Mouse (Mus musculus) CH12.LX (cell line): ENCODE results near the gene Gm5244. TPM values are rescaled to one million over a fixed set of nuclear protein-coding genes. Genes with fewer than 3 reads are reported as not detected.

Experiments
- DNase-seq: peaks from one replicate; pipeline ENCODE4 v3.0.0-alpha.2; 2013; ENCODE audit errors: extremely low read depth
- H3K27ac ChIP-seq: 2 replicates; pipeline ENCODE4 v1.5.1; 2012; ENCODE audit warnings: low read depth, mild to moderate bottlenecking, control low read depth, moderate library complexity; ENCODE audit not compliant: insufficient read depth
- H3K27me3 ChIP-seq: replicated peaks from 2 replicates; pipeline ENCODE3; 2012; ENCODE audit warnings: inconsistent platforms
- H3K36me3 ChIP-seq, 2 experiments: replicated peaks in 1 of 2; 2 replicates each; pipeline versions ENCODE3 to v1.6.1; 2012; ENCODE audit warnings: inconsistent platforms in 1 of 2, low read length in 1 of 2, mild to moderate bottlenecking in 1 of 2, mixed read lengths in 1 of 2, moderate library complexity in 1 of 2; ENCODE audit not compliant: control insufficient read depth in 1 of 2, insufficient read depth in 1 of 2
- H3K4me1 ChIP-seq, 2 experiments: 2 replicates each; pipeline ENCODE4 v1.6.1; 2012; ENCODE audit warnings: inconsistent platforms in 1 of 2, moderate library complexity in 1 of 2; ENCODE audit not compliant: insufficient read depth in 2 of 2, control insufficient read depth in 1 of 2
- H3K4me2 ChIP-seq: 2 replicates; pipeline ENCODE4 v1.6.1; 2012; ENCODE audit warnings: low read depth, mild to moderate bottlenecking, control low read depth; ENCODE audit not compliant: poor library complexity, insufficient read depth, severe bottlenecking
- H3K4me3 ChIP-seq, 3 experiments: fragments of 150-350 bp in 1 of 3; sonication (generic) in 1 of 3; replicated peaks in 1 of 3; 2 replicates each; pipeline versions ENCODE3 to v1.5.1; 2011 to 2012; ENCODE audit warnings: low read depth in 2 of 3, low read length in 2 of 3, mild to moderate bottlenecking in 2 of 3, moderate library complexity in 2 of 3, control low read depth in 1 of 3, improper control_type of control experiment in 1 of 3, inconsistent platforms in 1 of 3, mixed read lengths in 1 of 3; ENCODE audit not compliant: poor library complexity in 1 of 3
- H3K79me2 ChIP-seq: replicated peaks from 2 replicates; pipeline ENCODE4 v1.6.1; 2012; ENCODE audit warnings: mild to moderate bottlenecking, moderate library complexity; ENCODE audit not compliant: control insufficient read depth, poor library complexity, insufficient read depth, severe bottlenecking; ENCODE audit errors: extremely low read depth
- H3K9ac ChIP-seq: 2 replicates; pipeline ENCODE4 v1.6.1; 2012; ENCODE audit warnings: low read depth, mild to moderate bottlenecking, control low read depth, moderate library complexity; ENCODE audit not compliant: insufficient read depth
- H3K9me3 ChIP-seq: replicated peaks from 2 replicates; pipeline ENCODE3; 2012; ENCODE audit warnings: low read length, inconsistent platforms, mixed read lengths
- BHLHE40 ChIP-seq: IDR thresholded peaks from 2 replicates; pipeline ENCODE4 v1.6.1; 2011; ENCODE audit warnings: mild to moderate bottlenecking, low read depth, low read length, improper control_type of control experiment
- CHD1 ChIP-seq: IDR thresholded peaks from 2 replicates; pipeline ENCODE4 v1.6.1; 2012; ENCODE audit warnings: low read depth, low read length, improper control_type of control experiment, inconsistent platforms
- CHD2 ChIP-seq: IDR thresholded peaks from 2 replicates; pipeline ENCODE4 v1.6.1; 2011; ENCODE audit warnings: low read length, improper control_type of control experiment
- CTCF ChIP-seq, 2 experiments: IDR thresholded peaks in 1 of 2; conservative IDR thresholded peaks in 1 of 2; 2 replicates each; pipeline ENCODE4 v1.5.1; 2011 to 2012; ENCODE audit warnings: low read depth in 2 of 2, low read length in 2 of 2, improper control_type of control experiment in 1 of 2, inconsistent platforms in 1 of 2, mild to moderate bottlenecking in 1 of 2, moderate library complexity in 1 of 2
- E2F4 ChIP-seq: IDR thresholded peaks from 2 replicates; pipeline ENCODE4 v1.6.1; 2011; ENCODE audit warnings: low read depth, low read length, improper control_type of control experiment; ENCODE audit not compliant: insufficient replicate concordance
- ELF1 ChIP-seq: IDR thresholded peaks from 2 replicates; pipeline ENCODE4 v1.6.1; 2014; ENCODE audit warnings: low read depth, mild to moderate bottlenecking, inconsistent platforms, low read length, improper control_type of control experiment
- ETS1 ChIP-seq: conservative IDR thresholded peaks from 2 replicates; pipeline ENCODE4 v1.6.1; 2012; ENCODE audit warnings: low read depth, mild to moderate bottlenecking, inconsistent platforms, low read length, improper control_type of control experiment, moderate library complexity
- GABPA ChIP-seq: IDR thresholded peaks from 2 replicates; pipeline ENCODE4 v1.6.1; 2012; ENCODE audit warnings: low read depth, low read length, improper control_type of control experiment, inconsistent platforms; ENCODE audit not compliant: insufficient replicate concordance
- IRF4 ChIP-seq: IDR thresholded peaks from 2 replicates; pipeline ENCODE4 v1.6.1; 2014; ENCODE audit warnings: low read depth, mild to moderate bottlenecking, inconsistent platforms, low read length, improper control_type of control experiment
- JUND ChIP-seq: conservative IDR thresholded peaks from 2 replicates; pipeline ENCODE4 v1.6.1; 2011; ENCODE audit warnings: low read depth, low read length, improper control_type of control experiment
- KAT2A ChIP-seq: IDR thresholded peaks from 2 replicates; pipeline ENCODE4 v1.6.1; 2012; ENCODE audit warnings: low read length, improper control_type of control experiment, inconsistent platforms; ENCODE audit not compliant: insufficient replicate concordance
- MAFK ChIP-seq: IDR thresholded peaks from 2 replicates; pipeline ENCODE4 v1.6.1; 2011; ENCODE audit warnings: low read length, improper control_type of control experiment; ENCODE audit not compliant: insufficient replicate concordance
- MAZ ChIP-seq: IDR thresholded peaks from 2 replicates; pipeline ENCODE4 v1.6.1; 2012; ENCODE audit warnings: low read depth, mild to moderate bottlenecking, inconsistent platforms, low read length, improper control_type of control experiment, moderate library complexity
- MEF2A ChIP-seq: IDR thresholded peaks from 2 replicates; pipeline ENCODE4 v1.6.1; 2014; ENCODE audit warnings: low read depth, mild to moderate bottlenecking, inconsistent platforms, low read length, improper control_type of control experiment, borderline replicate concordance
- MXI1 ChIP-seq: IDR thresholded peaks from 2 replicates; pipeline ENCODE4 v1.6.1; 2011; ENCODE audit warnings: mild to moderate bottlenecking, low read depth, low read length, improper control_type of control experiment
- NELFE ChIP-seq: IDR thresholded peaks from 2 replicates; pipeline ENCODE4 v1.6.1; 2011; ENCODE audit warnings: low read depth, low read length, improper control_type of control experiment
- PAX5 ChIP-seq: IDR thresholded peaks from 2 replicates; pipeline ENCODE4 v1.6.1; 2012; ENCODE audit warnings: low read length, inconsistent platforms, mixed read lengths
- POLR2A ChIP-seq: IDR thresholded peaks from 2 replicates; pipeline ENCODE4 v1.6.1; 2011; ENCODE audit warnings: low read depth, mild to moderate bottlenecking, improper control_type of control experiment, low read length
- POLR2AphosphoS2 ChIP-seq: IDR thresholded peaks from 2 replicates; pipeline ENCODE4 v1.6.1; 2011; ENCODE audit warnings: low read depth, low read length, improper control_type of control experiment
- RCOR1 ChIP-seq: conservative IDR thresholded peaks from 2 replicates; pipeline ENCODE4 v1.6.1; 2012; ENCODE audit warnings: low read depth, mild to moderate bottlenecking, inconsistent platforms, low read length, improper control_type of control experiment
- TBP ChIP-seq: conservative IDR thresholded peaks from 2 replicates; pipeline ENCODE4 v1.6.1; 2011; ENCODE audit warnings: low read depth, low read length, improper control_type of control experiment
- UBTF ChIP-seq: IDR thresholded peaks from 2 replicates; pipeline ENCODE4 v1.6.1; 2012; ENCODE audit warnings: low read depth, mild to moderate bottlenecking, inconsistent platforms, low read length, improper control_type of control experiment, moderate library complexity
- USF2 ChIP-seq: conservative IDR thresholded peaks from 2 replicates; pipeline ENCODE4 v1.6.1; 2011; ENCODE audit warnings: low read depth, low read length, improper control_type of control experiment
- ZC3H11A ChIP-seq: IDR thresholded peaks from 2 replicates; pipeline ENCODE4 v1.6.1; 2012; ENCODE audit warnings: low read depth, mild to moderate bottlenecking, inconsistent platforms, low read length, improper control_type of control experiment
- ZMIZ1 ChIP-seq: IDR thresholded peaks from 2 replicates; pipeline ENCODE4 v1.6.1; 2012; ENCODE audit warnings: low read depth, mild to moderate bottlenecking, inconsistent platforms, low read length, improper control_type of control experiment
- ZNF384 ChIP-seq: IDR thresholded peaks from 2 replicates; pipeline ENCODE4 v1.6.1; 2012; ENCODE audit warnings: low read depth, low read length, improper control_type of control experiment, inconsistent platforms
- dilution Hi-C: fragments of 300-500 bp; cut with MboI; formaldehyde crosslinking; loops from 2 replicates; pipeline ENCODE4 v1.14.3; 2020; ENCODE audit warnings: low sequenced_read_pairs; ENCODE audit not compliant: extremely low pct_unique_long_range_greater_than_20kb, extremely low pct_ligation_motif_present
- in situ Hi-C: fragments of 300-500 bp; cut with MboI; formaldehyde crosslinking; loops from 3 replicates; pipeline ENCODE4 v1.14.3; 2019; ENCODE audit warnings: low sequenced_read_pairs, low pct_ligation_motif_present, low pct_unique_long_range_greater_than_20kb, mixed read lengths
- polyA plus RNA-seq: library from polyadenylated mRNA; unstranded; fragments of >175 nt; gene quantifications from 2 replicates; pipeline ENCODE4 v1.2.1, GENCODE M21; 2012; ENCODE audit warnings: low read depth; ENCODE audit not compliant: insufficient read length
- total RNA-seq, 2 experiments: library from RNA; depleted of rRNA; stranded (reverse); fragments of 300-350 nt in 1 of 2; fragments of >200 nt in 1 of 2; gene quantifications; 2 replicates each; pipeline ENCODE4 v1.2.3; 2012 to 2014

The Gm5244 gene
- total and polyA plus RNA-seq, 3 experiments = not detected

- in situ Hi-C loops = no loop called here
- no peak for DNase-seq
- H3K79me2 ChIP-seq = no peaks in the 10 kb centered on the region
- TF ChIP-seq JUND = no peak
- TF ChIP-seq CTCF (conservative IDR thresholded peaks at IDR 0.05 in 1 of 2, IDR thresholded peaks at IDR 0.05 in 1 of 2; ENCODE audit: low read depth in 2 of 2, low read length in 2 of 2) = no peak
- TF ChIP-seq POLR2A = no peak
- no peak for TF ChIP-seq ELF1
- TF ChIP-seq RCOR1 = no peak
- no peak for TF ChIP-seq ZMIZ1
- TF ChIP-seq POLR2AphosphoS2 = no peak
- TF ChIP-seq IRF4 = no peak
- no peak for TF ChIP-seq CHD1
- no peak for TF ChIP-seq ETS1
- no peaks in the 10 kb centered on the region for H3K27me3 ChIP-seq
- peaks cover 36 to 71% of the 10 kb centered on the region in 2 experiments for H3K36me3 ChIP-seq
- H3K9ac ChIP-seq = no peak overlapping the region
- dilution Hi-C loops = no loop called here
- H3K27ac ChIP-seq = no peak overlapping the region
- no peak overlapping the region for H3K4me2 ChIP-seq
- H3K4me3 ChIP-seq = no peak overlapping the region
- no peaks in the 10 kb centered on the region for H3K9me3 ChIP-seq
- no peaks in the 10 kb centered on the region; a peak in 1 of 4 replicates for H3K4me1 ChIP-seq
These were observed 14.9 kb upstream of the Gm5244 start for GRCm38 (mm10) chr19:12831559-12831958.

- H3K9me3 ChIP-seq = no peaks in the 10 kb centered on the region
- no peaks in the 10 kb centered on the region for H3K79me2 ChIP-seq
- TF ChIP-seq GABPA (no peak), MAFK (no peak), ZNF384 (no peak), BHLHE40 (0 out of 2 replicates have a peak, but pooled peaks have one; percentile 33), ETS1 (peak; percentile 50; the same call in 1 of the 2 replicates)
- H3K27ac ChIP-seq = no peak overlapping the region
- no peaks in the 10 kb centered on the region; a peak in 1 of 4 replicates for H3K4me1 ChIP-seq
- no peak overlapping the region for H3K9ac ChIP-seq
- DNase-seq = peak; percentile 56
- peaks cover 30 to 62% of the 10 kb centered on the region in 2 experiments for H3K36me3 ChIP-seq
- no peak overlapping the region for H3K4me2 ChIP-seq
- in situ Hi-C loops (no loop called here), dilution Hi-C loops (no loop called here)
- no peak overlapping the region for H3K4me3 ChIP-seq
- H3K27me3 ChIP-seq = no peaks in the 10 kb centered on the region
These were observed 12.9 kb upstream of the Gm5244 start for GRCm38 (mm10) chr19:12833625-12834024.

GRCm38 (mm10) chr19:12838507-12838906 is 8.0 kb upstream of the Gm5244 start:
- no peak overlapping the region for H3K27ac ChIP-seq
- no peak overlapping the region for H3K4me2 ChIP-seq
- dilution Hi-C loops (no loop called here), in situ Hi-C loops (no loop called here)
- H3K9me3 ChIP-seq = no peaks in the 10 kb centered on the region
- H3K9ac ChIP-seq = no peak overlapping the region
- no peak for TF ChIP-seq MAZ
- no peak for TF ChIP-seq CHD2
- no peak for TF ChIP-seq NELFE
- no peak for TF ChIP-seq UBTF
- no peak for TF ChIP-seq USF2
- no peak for TF ChIP-seq MAFK
- no peak for TF ChIP-seq GABPA
- no peak for TF ChIP-seq BHLHE40
- TF ChIP-seq PAX5 = no peak
- TF ChIP-seq ZC3H11A = no peak
- TF ChIP-seq CHD1 = no peak
- TF ChIP-seq ELF1 = no peak
- TF ChIP-seq CTCF (conservative IDR thresholded peaks at IDR 0.05 in 1 of 2, IDR thresholded peaks at IDR 0.05 in 1 of 2; ENCODE audit: low read depth in 2 of 2, low read length in 2 of 2) = no peak
- no peak for TF ChIP-seq TBP
- TF ChIP-seq E2F4 = no peak
- no peak for TF ChIP-seq MEF2A
- no peak for TF ChIP-seq KAT2A
- no peak for TF ChIP-seq MXI1
- H3K79me2 ChIP-seq = no peaks in the 10 kb centered on the region
- peaks cover 11 to 22% of the 10 kb centered on the region in 2 experiments for H3K36me3 ChIP-seq
- no peaks in the 10 kb centered on the region for H3K27me3 ChIP-seq
- DNase-seq = no peak
- no peak overlapping the region for H3K4me3 ChIP-seq
- no peaks in the 10 kb centered on the region for H3K4me1 ChIP-seq
